Mouse (Mus musculus) telencephalon, adult 2 months (tissue): ENCODE measurements around the gene Bahd1.

Experiments
- DNase-seq: peaks from one replicate; pipeline ENCODE4 v3.0.0-alpha.2; 2011; ENCODE audit warnings: low read depth, low spot score

Bahd1 gene

DNA sequence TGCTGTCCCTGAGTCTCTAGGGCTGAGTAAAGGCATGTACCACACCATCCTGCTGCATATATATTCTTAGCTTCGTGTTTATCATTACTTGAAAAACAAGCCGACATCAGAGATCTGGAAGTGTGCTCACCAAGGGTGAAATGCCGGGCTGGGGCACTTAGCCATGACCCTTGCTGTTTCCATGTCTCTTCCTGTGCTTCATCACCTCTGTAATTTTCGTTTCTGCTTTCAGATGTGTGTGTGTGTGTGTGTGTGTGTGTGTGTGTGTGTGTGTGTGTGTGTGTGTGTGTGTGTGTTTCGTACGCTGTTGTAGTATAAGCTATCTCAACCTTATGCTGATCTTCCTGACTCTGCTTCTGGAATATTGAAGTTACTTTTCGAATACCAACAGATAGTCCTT is 41.2 kb downstream of the Bahd1 start:
- no peak for DNase-seq

DNA sequence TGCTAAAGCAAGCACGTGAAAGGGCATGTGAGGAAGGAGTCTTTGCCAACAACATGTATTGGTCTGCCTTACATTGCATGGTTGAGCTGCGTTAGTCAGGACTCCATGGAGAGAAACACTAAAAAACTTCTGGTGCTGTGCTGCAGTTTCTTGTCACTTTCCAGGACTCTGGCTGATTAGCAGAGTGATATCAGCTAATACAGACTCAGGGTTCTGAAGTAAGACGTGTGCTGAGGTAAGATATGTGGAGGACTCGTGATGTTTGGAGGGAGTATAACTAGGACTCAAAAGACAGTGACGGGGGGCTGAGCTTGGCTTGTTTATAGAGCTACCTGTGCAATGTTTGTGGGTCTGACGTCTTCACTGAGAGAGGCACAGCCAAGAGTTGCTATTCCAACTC is 43.1 kb downstream of the Bahd1 start:
- no peak for DNase-seq

GRCm38 (mm10) chr2:118948818-118949217 is 48.6 kb downstream of the Bahd1 start:
- no peak for DNase-seq

- DNase-seq = no peak
Measured at GRCm38 (mm10) chr2:118949699-118950098, 49.5 kb downstream of the Bahd1 start.

- DNase-seq = no peak
Measured at GRCm38 (mm10) chr2:118956497-118956896, 56.3 kb downstream of the Bahd1 start.

DNA sequence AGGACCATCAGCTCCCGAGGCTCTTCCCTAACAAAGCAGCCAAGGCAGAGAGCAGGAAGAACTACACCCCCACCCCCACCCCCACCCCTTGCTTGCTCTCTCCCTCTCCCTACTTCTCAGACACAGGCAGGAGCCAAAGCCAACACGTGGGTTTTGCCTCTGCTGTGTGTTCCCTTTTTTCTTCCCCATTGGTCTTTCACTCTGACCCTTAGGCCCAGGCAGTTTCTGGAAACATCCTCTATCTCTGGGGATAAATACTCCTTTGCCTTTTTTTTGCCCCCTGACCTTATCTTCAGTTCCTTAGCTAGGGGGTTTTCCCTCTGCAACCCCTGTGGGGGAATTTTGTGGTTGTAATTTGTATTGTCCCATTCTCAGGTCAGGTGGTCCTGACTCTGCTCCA is 59.5 kb downstream of the Bahd1 start:
- DNase-seq = no peak

DNA sequence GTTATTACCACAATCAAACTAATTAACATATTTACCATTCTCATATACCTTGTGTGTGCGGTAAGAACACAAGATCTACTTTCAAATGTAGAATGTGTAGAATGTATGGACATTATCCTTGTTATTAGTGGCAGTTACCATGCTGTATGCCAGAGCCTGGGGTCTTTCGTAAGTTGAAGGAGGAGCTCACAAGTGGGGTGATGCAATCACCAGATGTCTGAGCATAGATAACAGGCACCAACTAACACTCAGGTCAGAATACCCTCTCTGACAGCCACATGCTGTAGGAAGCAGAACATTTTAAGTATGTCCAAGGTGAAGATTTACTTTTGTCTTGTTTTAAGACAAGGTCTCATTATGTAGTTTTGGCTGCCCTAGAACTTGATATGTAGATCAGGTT is 60.2 kb downstream of the Bahd1 start:
- no peak for DNase-seq

- DNase-seq = no peak
Measured at GRCm38 (mm10) chr2:118961546-118961945, 61.4 kb downstream of the Bahd1 start.

DNA sequence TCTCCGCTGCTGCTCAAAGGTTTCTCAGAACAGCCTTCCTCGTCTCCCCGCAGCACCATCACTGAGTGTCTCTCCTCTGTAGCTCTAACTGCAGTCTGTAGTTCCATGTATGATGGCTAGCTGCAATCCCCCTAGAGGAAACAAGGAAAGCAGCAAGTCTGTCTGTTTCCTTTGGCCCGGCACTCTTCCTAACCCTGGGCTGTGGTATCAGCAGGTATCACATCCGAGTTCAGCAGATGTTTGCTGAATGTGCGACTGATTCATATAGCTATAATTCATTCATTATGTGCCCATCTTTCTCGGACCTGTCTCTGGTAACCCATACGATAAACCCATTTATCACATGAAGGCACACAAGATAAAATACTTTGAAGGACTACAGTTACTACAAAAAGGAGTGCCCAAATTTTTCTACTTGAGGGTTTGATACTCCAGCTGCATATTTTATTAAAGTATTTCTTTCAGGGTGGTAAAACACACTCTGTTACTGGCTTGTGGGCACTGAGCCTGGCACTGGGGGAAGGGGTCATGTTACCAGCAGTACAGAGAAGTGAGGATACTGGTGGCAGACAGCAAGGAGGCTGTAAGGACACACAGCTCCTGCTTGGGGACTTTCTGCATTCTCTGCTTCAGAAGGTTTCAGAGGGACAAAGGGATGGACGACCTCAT is 63.0 kb downstream of the Bahd1 start:
- DNase-seq = no peak

DNA sequence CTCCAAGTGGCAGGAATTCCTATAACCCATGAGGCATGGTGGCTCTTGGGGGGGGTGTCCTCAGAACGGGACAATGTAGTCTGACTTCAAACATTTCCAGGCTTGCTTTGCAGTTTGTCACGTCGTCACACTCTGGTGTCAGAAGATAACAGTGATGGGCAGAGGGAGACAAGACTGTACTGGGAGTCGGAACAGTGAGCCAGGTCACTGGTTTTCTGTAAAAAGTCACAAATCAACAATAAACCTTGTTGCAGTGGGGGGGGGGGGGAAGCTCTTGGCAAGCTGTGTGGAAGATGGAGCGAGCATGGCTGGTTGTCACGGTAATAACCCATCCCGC is 63.5 kb downstream of the Bahd1 start:
- DNase-seq = no peak

GRCm38 (mm10) chr2:118969585-118970147 is 69.5 kb downstream of the Bahd1 start:
- DNase-seq = no peak

DNA sequence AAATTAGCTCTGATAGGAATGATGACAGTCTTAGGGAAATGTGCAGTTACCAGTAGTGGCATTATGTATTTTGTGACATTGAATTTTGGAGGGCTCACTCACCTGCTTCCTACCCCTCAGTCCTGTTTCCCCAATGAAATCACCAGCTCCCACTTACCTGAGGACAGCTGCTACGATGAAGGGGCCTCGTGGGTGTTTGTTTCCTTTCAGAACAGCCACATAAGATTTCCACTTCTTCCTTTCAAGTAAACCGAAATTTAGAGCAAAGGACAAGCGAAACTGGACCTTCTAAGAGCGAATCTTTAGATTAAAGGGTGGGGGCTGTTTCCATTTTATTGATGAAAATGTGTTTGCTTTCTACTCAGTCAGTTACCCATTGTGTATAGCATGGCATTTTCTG is 71.9 kb downstream of the Bahd1 start:
- no peak for DNase-seq

DNA sequence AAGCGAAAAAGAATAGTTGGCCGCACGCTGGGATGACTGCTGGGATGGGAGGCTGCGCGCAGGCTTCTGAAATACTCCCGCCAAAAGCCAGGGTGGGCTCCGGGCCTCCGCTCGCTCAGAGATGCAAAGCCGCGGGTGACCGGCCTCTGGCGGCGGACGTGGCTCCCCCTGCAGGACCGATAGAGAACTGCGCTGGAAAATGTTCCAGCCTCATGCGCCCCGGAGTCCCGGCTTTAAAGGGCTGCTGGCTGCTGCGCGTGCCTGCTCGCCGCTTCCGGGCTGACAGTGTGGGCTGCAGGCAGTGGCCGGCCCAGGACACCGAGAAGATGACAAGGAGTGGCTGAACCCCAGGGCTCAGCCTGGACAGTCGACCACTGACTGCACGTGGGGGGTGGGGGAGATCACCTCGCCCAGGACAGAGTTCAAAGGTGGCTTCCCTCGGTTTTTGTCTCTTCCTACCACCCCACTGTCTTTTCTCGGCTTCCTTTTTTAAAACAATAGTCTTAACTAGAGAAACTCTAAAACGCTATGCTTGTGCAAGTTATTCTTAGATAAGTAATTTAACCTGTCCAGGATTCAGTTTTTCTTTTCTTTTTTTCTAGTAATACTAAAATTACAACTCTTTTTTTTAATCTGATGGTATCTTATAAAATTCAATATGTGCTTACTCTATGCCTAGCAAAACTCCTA is 72.7 kb downstream of the Bahd1 start:
- peak; percentile 24 for DNase-seq
